Mouse (Mus musculus): ENCODE results near the gene Lrrc39.
"Not testable (repeated sequence)": the region's sequence is repeated elsewhere in the genome, so short reads cannot be mapped to it uniquely, and the experiment has no call there.

The Lrrc39 gene

DNA sequence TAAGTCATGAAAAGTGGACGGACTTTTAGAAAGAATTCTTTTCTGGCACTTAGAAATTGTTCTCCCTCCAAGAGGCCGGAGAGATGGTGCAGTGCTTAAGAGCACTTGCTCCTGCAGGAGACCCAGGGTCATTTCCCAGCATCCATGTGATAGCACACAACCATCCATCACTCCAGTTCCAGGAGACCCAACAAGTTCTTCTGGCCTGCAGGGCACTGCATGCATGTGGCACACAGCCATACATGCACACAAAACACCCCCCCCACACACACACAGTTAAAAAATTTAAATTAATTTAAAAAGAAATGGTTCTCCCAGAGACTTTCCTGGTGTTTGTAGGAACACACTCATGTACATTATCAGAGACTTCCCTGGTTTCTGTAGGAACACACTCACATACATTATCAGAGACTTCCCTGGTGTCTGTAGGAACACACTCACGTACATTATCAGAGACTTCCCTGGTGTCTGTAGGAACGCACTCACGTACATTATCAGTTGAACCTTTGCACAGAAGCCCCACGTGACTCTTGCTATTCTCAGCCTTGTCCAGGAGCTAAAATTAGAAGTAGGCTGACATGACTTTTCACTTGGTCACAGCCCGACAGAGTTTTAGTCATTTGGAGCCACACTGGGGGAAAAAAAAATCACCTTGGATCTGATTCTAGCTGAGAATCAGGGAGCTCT, at the start of gene Lrrc39:
Gene Lrrc39 (plus strand): TSS at position 566 of the 687 bp plus-strand sequence.
- no peak for DNase-seq (ENCODE audit: low spot score)

DNA sequence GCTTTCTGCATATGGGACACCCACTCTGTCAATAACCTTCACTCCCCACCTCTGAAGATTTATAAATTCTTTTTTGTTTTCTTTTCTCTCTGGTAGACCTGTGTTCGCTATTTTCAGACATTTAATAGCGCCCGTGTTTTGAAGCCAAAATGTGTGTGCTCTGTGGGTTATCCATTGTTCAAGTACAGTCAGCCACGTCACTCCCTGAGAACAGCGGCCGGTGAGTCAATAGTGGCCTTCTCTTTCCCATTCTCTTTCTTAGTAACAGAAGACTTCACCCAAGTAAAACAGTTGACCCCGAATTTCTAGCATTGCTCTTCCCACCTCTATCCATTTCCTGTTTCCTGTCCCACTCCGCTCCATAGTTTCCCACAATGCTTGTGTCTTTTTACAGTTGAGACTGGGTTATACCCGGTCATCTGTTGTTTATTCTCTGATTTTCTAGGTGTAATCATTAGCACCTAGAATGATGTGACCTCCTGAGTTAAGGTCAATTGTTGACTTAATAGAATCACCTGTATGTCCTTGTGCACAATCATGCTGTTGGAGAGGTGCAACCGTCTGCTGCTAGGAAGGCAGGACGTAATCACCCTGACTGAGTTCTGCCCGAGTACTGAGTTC, 42.5 kb upstream of the Lrrc39 start:
- DNase-seq (ENCODE audit: low spot score), result no peak

DNA sequence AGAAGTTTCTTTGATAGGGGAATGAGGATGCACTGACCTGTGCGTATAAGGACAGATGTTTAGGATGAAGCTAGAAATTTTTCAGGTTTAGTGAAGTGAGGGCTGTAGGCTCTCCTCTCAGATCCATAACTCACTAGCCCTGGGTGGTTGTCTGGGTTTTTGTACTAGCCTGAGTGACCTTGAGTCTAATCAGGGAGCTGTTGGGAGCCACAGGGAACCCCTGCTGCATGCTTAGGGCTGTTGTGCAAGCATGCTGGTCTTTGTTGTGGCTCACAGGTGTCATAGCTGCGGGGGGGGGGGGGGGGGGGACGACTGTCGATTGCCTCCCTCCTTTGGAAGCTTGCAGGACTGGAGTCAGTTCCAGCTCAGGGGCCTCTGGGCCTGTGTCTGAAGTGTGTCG, 33.0 kb upstream of the Lrrc39 start:
- DNase-seq (ENCODE audit: low spot score), result no peak

DNA sequence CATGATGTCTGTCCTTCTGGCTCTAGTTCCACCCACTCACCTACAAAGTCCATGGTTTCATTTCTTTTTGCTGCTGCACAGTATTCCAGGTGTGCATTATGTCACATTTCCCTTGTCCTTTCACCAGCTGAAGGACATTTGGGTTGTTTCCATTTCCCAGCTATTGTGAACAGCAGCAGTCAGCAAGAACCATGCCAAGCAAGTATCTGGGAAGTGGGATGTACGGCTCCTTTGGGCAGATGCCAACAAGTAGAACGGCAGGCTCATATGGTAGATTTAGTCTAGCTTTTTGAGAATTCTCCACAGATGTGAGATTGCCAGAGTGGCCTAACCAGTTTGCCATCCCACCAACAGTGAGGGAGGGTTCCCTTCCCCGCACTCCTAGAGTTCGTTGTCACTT, 31.9 kb upstream of the Lrrc39 start:
- no peak for DNase-seq (ENCODE audit: low spot score)

DNA sequence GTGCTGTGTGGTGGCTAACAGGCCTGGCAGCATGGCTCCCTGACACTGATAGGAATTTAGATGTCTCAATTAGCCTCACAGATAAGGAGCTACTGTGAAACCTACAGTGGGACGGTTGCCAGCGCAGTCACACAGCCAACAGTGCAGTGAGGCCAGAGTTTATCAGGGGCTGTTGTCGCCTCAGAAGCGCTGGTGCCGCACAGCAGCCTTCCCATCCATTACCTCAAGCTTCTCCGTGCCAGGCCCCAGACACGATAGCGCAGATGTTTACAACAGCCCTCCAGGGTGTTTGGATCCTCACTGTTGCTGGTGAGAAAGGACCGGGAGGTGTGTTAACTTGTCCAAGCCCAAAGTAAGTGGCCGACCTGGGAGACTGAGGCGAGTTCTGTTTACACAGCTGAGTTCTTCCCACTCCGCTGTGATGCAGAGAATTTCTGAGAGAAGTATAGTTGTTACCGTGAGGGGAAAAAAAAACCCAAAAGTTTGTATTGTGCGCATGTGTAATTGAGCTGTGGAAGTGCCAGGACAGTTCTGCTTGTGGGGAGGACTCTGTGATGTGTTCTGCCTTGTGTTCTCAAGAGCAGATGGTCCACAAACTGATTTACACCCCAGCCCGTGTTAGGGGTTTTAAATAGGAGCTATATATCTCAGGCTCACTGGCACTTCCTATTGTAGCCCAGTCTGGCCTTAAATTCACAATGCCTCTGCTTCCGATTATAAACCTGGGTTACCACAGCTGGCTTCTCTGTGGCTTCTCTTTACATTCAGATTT, 26.2 kb upstream of the Lrrc39 start:
- peak; percentile 27 for DNase-seq (ENCODE audit: low spot score)

DNA sequence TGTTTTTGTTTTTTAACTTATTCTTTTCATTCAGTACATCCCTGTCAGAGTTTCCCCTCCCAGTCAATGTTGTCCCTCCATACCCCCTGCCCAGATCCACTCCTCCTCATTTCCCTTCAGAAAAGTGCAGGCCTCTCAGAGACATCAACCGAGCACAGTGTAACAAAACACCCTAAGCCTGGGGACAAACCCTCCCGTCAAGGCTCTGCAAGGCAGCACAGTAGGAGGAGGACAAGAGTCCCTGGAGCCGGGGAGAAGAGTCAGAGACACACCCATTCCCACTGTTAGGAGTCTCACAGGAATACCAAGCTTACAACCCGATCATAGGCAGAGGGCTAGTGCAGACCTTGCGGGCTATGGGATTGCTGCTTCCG, 25.6 kb upstream of the Lrrc39 start:
- DNase-seq (ENCODE audit: low spot score), result no peak

DNA sequence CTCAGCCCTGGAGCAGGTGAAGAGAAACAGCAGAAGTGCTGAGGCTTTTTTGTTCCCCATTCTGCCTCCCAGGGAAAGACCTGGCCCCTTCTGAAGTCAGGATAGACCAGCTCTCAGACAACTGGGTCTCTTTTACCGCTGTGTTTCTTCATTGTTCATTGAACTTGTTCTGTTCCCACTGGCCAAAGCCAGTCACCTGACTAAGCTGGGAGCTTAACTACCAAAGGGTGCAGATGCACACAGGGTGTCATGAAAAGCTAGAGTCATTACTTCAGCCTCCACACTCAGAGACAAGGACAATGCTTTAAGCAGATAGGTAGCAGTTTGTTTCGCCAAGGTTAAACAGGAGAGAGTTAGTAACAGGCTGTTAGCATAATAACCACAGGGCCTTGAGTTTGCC, 20.7 kb upstream of the Lrrc39 start:
- DNase-seq (ENCODE audit: low spot score), result no peak

DNA sequence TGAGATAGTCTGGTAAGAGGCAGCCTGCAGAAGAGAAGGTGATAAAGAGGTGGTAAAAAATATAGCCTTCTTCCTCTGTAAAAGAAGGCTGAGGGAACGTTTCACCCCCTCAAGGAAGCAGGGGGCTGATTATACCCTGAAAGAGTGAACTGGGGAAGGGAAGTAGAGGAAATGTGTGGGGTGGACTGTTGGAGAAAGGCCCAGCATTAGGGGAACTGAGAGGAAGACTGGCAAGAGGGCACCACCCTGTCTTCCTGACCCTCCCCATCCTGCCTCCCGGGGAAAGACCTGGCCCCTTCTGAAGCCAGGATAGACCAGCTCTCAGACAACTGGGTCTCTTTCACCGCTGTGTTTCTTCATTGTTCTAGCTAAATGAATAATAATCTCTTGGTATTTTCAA, 20.2 kb upstream of the Lrrc39 start:
- DNase-seq (ENCODE audit: low spot score), result no peak

DNA sequence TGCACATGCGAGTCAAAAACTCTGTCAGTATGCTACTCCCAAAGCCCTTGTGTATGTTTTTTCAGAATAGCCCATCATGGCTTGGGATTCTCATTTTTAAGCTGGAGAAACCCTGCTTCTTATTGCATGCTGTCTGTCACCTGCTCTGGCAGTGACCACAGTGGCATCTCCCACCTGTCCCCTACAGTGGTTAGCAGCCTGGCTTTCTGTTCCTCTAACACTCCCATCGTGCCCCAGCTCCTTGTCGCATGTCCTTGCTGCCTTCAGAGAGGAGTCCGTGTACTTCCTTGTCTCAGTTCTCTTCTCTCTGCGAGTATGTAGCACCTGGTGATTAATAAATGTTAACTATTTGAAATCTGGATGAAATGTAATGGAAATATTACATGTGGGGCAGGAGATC, 15.3 kb upstream of the Lrrc39 start:
- DNase-seq (ENCODE audit: low spot score), result no peak

DNA sequence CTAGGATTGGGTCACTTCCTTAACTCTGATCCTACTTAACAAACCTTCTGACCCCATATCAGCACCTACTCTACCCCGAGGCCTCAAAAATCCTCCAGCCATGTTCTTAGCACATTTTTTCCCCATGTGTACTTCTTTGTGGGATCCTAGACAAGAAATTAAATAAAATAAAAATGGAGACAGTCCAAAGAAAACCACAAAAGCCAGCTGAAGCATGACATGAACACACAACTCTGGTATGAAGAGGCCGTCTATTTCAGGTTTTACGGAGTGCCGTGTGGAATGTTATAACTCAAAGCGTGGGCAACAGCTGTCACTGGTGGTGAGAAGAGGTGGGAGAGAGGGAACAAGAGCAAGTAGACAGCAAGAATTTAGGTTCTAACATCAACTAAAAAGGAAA, 11.4 kb upstream of the Lrrc39 start:
- DNase-seq (ENCODE audit: low spot score), result no peak

DNA sequence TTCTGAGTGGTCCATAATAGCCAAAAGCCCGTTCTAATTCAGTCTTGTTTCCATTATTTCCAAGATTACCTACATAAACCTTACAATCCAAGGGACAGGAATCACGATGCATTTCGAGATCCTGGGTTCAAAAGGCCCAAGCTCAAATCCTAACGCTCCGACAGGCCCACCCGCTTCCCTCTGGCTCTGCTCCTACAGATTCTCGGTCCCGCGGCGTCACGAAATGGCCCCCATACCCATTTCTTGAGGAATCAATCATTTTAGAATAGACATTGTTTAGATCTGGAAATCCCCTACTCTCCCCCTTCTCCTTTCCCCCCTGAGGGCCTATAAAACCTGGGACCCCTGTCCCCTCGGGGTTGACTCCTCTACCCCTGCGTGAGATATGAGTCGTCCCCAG, 1.5 kb upstream of the Lrrc39 start:
- DNase-seq (ENCODE audit: low spot score), result not testable (repeated sequence)

DNA sequence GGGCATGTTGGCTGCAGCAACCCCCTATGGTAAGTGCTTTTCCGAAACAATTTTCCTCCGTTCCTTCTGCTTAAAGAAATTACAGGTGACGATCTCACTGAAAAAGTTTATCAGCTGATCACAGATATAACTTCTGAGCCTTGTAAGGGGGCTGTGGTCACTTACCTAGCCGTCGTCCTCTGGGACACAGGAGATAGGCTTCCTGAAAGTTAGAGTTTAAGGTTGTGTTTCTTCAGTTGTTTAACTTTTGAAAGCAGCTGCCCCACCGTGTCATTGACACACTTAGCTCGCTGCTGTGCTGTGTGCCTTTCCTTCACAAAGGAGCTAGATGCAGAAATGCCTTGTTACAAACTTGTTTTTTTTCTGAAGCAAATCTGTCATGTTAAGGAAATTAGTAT, 321 bp downstream of the Lrrc39 start:
- no peak for DNase-seq (ENCODE audit: low spot score)

DNA sequence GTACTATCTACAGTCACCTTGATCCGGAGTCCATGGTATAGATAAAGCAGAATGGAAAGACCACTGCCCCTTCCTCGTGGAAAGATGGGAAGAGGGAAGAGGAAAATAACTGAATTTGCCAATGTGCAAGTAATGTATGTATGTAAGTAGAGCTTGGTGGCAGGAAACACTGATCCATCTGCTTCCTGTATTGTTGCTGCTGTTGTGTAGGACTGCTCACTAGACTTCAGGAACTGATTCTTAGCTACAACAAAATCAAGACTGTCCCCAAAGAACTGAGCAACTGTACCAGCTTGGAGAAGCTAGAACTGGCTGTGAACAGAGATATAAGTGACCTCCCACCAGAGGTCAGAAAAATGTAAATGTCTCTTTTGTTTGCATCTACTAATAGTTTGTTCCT, 7.9 kb downstream of the Lrrc39 start:
- DNase-seq (ENCODE audit: low spot score), result no peak

DNA sequence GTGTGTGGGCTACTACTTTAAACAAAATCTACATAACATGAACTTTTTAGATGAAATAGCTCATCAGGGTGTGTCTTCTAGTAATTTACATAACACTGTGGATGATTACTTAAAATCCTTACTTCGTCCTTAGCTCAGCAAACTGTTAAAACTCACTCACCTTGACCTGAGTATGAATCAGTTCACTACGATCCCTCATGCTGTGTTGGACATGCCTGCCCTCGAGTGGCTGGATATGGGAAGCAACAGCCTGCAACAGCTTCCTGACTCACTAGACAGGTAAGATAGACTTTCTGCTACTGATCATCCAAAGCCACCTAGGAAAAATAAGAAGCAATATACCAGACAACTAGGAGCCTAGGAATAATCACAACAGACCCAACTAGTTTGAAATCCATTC, 14.5 kb downstream of the Lrrc39 start:
- DNase-seq (ENCODE audit: low spot score), result no peak

DNA sequence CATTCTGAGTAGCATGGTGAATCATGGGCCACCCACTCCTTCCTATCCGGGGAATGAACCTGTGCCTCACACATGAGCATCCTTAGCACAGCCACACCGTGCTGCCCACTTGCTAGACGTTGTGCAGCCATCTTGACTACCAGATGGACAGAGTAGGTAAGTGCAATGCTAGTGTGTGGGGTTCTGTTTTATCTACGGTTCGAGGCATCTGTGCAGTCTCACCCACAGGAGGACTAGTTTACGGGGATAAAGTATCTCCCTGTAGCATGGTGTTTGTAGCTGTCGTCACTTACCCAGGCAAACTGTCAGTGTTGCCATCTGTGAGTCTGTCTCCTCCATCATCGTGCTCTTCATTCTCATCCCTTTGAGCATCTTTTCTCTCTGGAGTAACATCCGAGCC, 19.4 kb downstream of the Lrrc39 start:
- DNase-seq (ENCODE audit: low spot score), result no peak

DNA sequence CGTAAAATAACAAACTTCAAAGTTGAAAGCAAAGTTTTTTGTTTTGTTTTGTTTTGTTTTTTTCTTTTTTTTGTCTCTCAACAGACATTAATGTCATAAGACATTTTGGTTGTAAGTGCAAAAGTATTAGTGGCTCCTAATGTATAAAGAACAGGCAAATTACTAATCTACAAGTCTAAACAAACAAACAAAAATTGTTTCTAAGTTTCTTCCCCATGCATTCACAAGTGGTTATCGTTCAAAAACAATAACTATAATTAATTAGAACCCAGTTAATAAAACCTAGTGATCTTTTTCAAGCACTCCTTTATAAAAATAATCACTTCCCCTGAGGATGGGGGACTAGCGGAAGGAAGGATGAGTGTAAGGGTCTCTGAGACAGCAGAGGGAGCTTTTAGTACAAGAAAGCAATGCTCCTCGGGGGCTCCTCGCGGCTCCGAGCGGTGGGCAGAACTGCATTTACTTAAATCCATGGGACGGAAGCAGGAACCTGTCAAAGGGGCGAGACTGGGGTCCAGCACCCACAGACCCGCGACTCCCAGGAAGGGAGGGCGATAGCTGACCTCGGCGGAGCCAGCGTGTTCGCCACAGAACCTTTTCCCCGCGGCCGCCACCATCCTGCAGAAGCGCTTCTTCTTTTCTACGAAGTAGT, 31.4 kb downstream of the Lrrc39 start:
- DNase-seq (ENCODE audit: low spot score), result peak; percentile 4

DNA sequence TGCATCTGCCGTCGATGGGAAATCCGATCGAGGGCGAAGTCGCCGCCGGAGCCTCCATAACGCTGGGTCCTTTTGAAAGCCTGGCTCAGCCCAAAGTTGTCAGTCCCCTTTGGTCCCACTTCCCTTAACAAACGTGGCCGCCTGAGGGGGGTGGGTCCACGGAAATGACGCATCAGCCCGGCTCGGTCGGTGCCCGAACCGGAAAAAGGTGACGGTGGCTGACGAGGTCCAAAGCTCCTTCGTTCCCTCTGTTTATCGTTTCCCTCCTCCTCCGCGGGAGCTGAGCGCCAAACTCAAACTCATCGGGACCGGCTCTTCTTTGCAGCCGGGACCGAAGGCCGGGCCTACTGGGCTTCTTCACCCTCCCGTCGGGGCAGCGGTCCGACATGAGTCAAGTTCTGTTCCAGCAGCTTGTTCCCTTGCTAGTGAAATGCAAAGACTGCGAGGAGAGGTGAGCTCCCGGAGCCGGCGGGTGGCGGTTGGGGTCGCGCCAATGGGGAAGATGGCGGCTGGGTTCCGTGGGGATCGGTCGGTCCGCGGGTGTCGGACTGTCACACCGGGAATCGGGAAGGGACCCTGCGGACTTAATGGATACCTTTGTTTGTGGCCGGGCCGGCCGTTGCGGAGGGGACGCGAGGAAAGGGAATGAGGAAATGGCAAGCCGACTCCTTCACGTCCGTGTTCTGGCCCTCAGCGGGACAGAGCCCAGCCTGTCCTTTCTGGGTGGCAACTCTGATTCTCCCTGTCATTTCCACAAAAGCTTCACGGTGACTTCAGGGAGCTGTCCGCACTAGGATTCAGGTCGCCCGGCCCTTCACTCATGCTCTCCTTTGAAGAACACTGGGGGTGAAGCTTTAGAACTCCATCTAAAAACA, 32.2 kb downstream of the Lrrc39 start, which contains the start of gene Sass6:
Gene Sass6 (plus strand): TSS at position 255 of the 875 bp plus-strand sequence.
- peak; percentile 93 for DNase-seq (ENCODE audit: low spot score)

DNA sequence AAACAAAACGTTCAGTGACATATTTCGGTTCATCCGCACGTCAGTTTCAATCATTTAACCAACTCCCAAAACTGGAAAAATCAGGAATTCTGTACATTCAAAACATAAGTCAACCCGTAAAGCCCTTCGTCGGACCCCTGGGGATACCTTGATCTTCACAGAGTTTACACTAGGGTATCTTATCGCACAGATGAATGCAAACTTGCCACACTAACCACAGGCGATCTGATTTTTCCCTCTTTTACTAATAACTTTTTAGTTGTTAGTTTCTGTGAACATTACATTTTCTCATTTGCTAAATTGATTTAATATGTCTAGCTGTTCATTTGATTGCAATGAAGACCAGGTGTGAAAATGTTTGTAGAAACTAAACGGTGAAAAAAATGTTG, 32.8 kb downstream of the Lrrc39 start:
- DNase-seq (ENCODE audit: low spot score), result no peak

DNA sequence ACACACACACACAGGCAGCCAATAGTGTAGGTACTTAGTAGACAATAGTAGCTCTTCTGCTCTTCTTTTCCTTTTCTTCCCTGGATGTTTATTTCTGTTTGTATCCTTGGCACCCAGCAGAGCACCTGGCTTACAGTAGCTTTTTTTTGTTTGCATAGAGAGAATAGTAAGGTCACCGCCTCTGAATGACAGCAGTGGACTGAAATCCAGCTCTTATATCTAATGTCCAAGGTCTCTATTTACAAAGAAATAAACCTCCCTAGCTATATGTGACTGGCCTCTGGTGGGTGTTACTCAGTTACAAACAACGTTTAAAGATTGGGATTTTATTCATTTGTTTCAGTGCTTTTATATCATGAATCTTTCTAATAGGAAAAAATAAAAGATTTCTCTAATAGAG, 36.9 kb downstream of the Lrrc39 start:
- DNase-seq (ENCODE audit: low spot score), result no peak

DNA sequence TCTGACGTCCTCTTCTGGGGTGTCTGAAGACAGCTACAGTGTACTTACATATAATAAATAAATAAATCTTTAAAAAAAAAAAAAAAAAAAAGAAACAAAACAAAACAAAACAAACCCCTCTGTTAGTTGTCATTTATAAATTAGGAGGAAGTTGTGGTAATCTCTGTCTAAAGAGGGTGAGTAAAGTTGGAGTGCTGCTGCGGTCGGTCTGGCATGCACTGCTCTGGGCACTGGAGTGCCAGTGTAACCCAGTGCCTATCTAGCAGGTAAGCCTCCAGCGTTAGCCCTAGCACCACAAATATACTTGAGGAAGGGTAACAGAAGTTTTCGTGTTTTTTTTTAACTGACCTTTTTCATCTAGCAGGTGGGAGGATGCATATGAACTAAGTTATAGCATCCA, 38.2 kb downstream of the Lrrc39 start:
- no peak for DNase-seq (ENCODE audit: low spot score)

DNA sequence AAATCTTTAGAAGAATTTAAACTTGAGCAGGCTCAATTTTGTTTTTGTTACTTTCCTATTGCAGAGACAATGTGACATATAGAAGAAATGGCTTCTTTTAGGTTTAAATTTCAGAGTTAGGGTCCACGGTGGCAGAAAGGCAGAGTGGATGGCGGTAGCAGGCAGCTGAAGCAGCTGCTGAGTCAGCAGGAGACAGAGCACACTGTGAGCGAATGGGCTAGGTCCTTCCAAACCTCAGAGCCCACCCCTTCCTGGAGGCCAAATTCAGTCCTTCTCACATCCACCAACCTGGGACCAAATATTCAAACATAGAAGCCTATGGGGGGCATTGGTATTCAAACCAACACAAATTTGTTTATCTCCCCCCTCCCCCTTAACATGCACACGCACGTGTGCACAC, 39.0 kb downstream of the Lrrc39 start:
- no peak for DNase-seq (ENCODE audit: low spot score)

DNA sequence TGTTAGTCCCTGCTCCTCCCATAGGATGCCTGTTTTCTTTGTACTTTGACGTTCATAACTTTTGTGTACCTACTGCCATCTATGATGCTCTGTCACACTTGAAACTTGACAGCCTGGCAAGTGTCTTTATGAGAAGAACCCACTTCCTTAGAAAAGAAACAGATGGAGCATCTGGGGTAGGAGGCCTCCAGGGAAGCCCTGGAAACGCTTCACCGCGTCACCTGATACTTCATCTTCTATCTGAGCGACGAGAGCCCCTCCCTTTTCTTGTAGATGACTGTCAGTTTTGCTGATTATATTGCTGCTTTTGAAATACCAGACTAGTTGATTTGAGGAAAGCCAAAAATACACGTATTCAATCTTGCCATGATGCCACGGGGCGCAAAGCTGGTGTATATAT, 41.8 kb downstream of the Lrrc39 start:
- no peak for DNase-seq (ENCODE audit: low spot score)

All from ovary, adult 18-20 months (tissue).